Mouse (Mus musculus) liver, embryonic 14.5 days (tissue): ENCODE results near the gene Mst1. TPM values are rescaled to one million over a fixed set of nuclear protein-coding genes. Genes with fewer than 3 reads are reported as not detected.
A peak's percentile ranks its signal among the peaks of the same experiment; 100 is the strongest.

Experiments
- ATAC-seq: fragments of 200-750 bp; cut with Nextera tagmentation; 2 replicates; pipeline ENCODE4 v1.8.0; 2017; ENCODE audit warnings: moderate number of reproducible peaks, mild to moderate bottlenecking, moderate library complexity; ENCODE audit not compliant: insufficient read depth
- DNase-seq, 3 experiments: peaks; one replicate each; pipeline ENCODE4 v3.0.0-alpha.2; 2012 to 2013; ENCODE audit warnings: low read depth in 3 of 3, low spot score in 3 of 3
- H3K27ac ChIP-seq: fragments of 300-500 bp; sonication (generic); 2 replicates; pipeline ENCODE4 v1.5.1; 2014; ENCODE audit warnings: moderate library complexity, mild to moderate bottlenecking, control low read depth, inconsistent platforms
- H3K27me3 ChIP-seq: fragments of 300-500 bp; sonication (generic); 2 replicates; pipeline ENCODE4 v1.6.1; 2014; ENCODE audit warnings: mild to moderate bottlenecking, low read length, moderate library complexity; ENCODE audit not compliant: control insufficient read depth, insufficient read depth
- H3K36me3 ChIP-seq: fragments of 300-500 bp; sonication (generic); replicated peaks from 2 replicates; pipeline ENCODE4 v1.6.1; 2014; ENCODE audit warnings: low read depth; ENCODE audit not compliant: control insufficient read depth, insufficient read depth
- H3K4me1 ChIP-seq, 2 experiments: fragments of 200-500 bp in 1 of 2; fragments of 300-500 bp in 1 of 2; sonication (generic) in 1 of 2; replicated peaks; 2 replicates each; pipeline ENCODE4 v1.6.1; 2012 to 2014; ENCODE audit warnings: antibody characterized with exemption in 1 of 2, inconsistent platforms in 1 of 2, low read length in 1 of 2; ENCODE audit not compliant: control insufficient read depth in 2 of 2, insufficient read depth in 2 of 2
- H3K4me2 ChIP-seq: fragments of 300-500 bp; sonication (generic); 2 replicates; pipeline ENCODE4 v1.6.1; 2014; ENCODE audit warnings: low read depth, mild to moderate bottlenecking, control low read depth, moderate library complexity
- H3K4me3 ChIP-seq, 2 experiments: fragments of 200-500 bp in 1 of 2; fragments of 300-500 bp in 1 of 2; sonication (generic) in 1 of 2; 2 replicates each; pipeline ENCODE4 v1.5.1; 2012 to 2014; ENCODE audit warnings: low read depth in 2 of 2, low read length in 2 of 2, mild to moderate bottlenecking in 2 of 2, control low read depth in 1 of 2, inconsistent platforms in 1 of 2, moderate library complexity in 1 of 2; ENCODE audit not compliant: insufficient read depth in 1 of 2
- H3K9ac ChIP-seq: fragments of 300-500 bp; sonication (generic); replicated peaks from 2 replicates; pipeline ENCODE4 v1.6.1; 2014; ENCODE audit warnings: mild to moderate bottlenecking, control low read depth, moderate library complexity
- H3K9me3 ChIP-seq: fragments of 300-500 bp; sonication (generic); 2 replicates; pipeline ENCODE4 v1.6.1; 2016; ENCODE audit warnings: low read length, mixed read lengths; ENCODE audit not compliant: control insufficient read depth
- CTCF ChIP-seq: IDR thresholded peaks from 2 replicates; pipeline ENCODE4 v1.5.1; 2016; ENCODE audit warnings: antibody characterized with exemption, low read depth, control low read depth
- EP300 ChIP-seq: IDR thresholded peaks from 2 replicates; pipeline ENCODE4 v1.6.1; 2016; ENCODE audit warnings: antibody characterized with exemption, low read depth
- WGBS: fragments of 180-500 bp; shearing (Covaris S2); extraction: QIAGEN DNeasy Blood & Tissue Kit; methylation state at CpG from one replicate; pipeline ENCODE4 v1.1.7; 2014; ENCODE audit not compliant: insufficient replicate concordance; 5-methylcytosine and 5-hydroxymethylcytosine counted together
- polyA plus RNA-seq, 2 experiments: library from polyadenylated mRNA; depleted of rRNA in 1 of 2; stranded (reverse) in 1 of 2; unstranded in 1 of 2; fragments of >200 nt; fragmentation: Nextera tagmentation in 1 of 2; extraction: Ambion mirVana in 1 of 2; gene quantifications; 2 replicates each; pipeline versions ENCODE4 v1.2.1 to v1.2.3; 2012 to 2014

Gene Mst1
- polyA plus RNA-seq, 2 experiments = 21.0 to 24.1 TPM

- Histone ChIP-seq H3K27me3 (no peaks in the 10 kb centered on the region), H3K4me3 (no peak overlapping the region), H3K36me3 (peaks cover 79% of the 10 kb centered on the region), H3K27ac (no peak overlapping the region), H3K4me2 (no peak overlapping the region), H3K4me1 (peaks cover 5 to 18% of the 10 kb centered on the region in 2 experiments; a peak in 3 of 4 replicates), H3K9me3 (no peaks in the 10 kb centered on the region), H3K9ac (no peak overlapping the region)
- no peak for ATAC-seq
- 79% methylated on average over 7 of the region's 7 CpGs for WGBS
- no peak for DNase-seq
- TF ChIP-seq CTCF = no peak
- no peak for TF ChIP-seq EP300
Measured at GRCm38 (mm10) chr9:108073141-108073930, 6.9 kb upstream of the Mst1 start.

GRCm38 (mm10) chr9:108082549-108082948 is 2.3 kb downstream of the Mst1 start:
- Histone ChIP-seq H3K9me3 (no peaks in the 10 kb centered on the region), H3K27ac (peak overlapping the region; percentile 100), H3K4me1 (peaks cover 52 to 76% of the 10 kb centered on the region in 2 experiments), H3K4me2 (peak overlapping the region; percentile 96), H3K36me3 (peaks cover 42% of the 10 kb centered on the region), H3K27me3 (no peaks in the 10 kb centered on the region), H3K4me3 (peak overlapping the region; percentile 6 to 36), H3K9ac (peak overlapping the region; percentile 65)
- no peak for TF ChIP-seq EP300
- 0 out of 2 replicates have a peak, but pooled peaks have one; percentile 12 for TF ChIP-seq CTCF
- DNase-seq (no peak), ATAC-seq (no peak)
- 11% methylated on average over 19 of the region's 19 CpGs for WGBS

GRCm38 (mm10) chr9:108082988-108083431 is 2.8 kb downstream of the Mst1 start, which contains the start of gene Rnf123:
Rnf123 (minus strand) TSS chr9:108083346.
- Histone ChIP-seq H3K27me3 (no peaks in the 10 kb centered on the region), H3K4me2 (peak within 1 kb of the TSS; percentile 96), H3K9me3 (no peaks in the 10 kb centered on the region), H3K36me3 (peaks cover 47% of the 10 kb centered on the region), H3K4me1 (peaks cover 52 to 72% of the 10 kb centered on the region in 2 experiments), H3K4me3 (peak within 1 kb of the TSS; percentile 6 to 36), H3K27ac (peak within 1 kb of the TSS; percentile 100), H3K9ac (peak within 1 kb of the TSS; percentile 65)
- TF ChIP-seq CTCF (no peak), EP300 (peak; percentile 41; the same call in 1 of the 2 replicates)
- ATAC-seq (peak; percentile 13; the same call in 1 of the 2 replicates), DNase-seq (no peak)
- 15% methylated on average over 12 of the region's 12 CpGs for WGBS

- Histone ChIP-seq H3K27ac (peak overlapping the region; percentile 100), H3K36me3 (peaks cover 52% of the 10 kb centered on the region), H3K4me1 (peaks cover 52 to 68% of the 10 kb centered on the region in 2 experiments), H3K4me2 (peak overlapping the region; percentile 96), H3K9ac (peak overlapping the region; percentile 65), H3K27me3 (no peaks in the 10 kb centered on the region), H3K9me3 (no peaks in the 10 kb centered on the region), H3K4me3 (peak overlapping the region in 1 of 2 experiments; percentile 36; a peak in 2 of 4 replicates)
- ATAC-seq = no peak
- WGBS = 35% methylated on average over 6 of the region's 6 CpGs
- no peak for TF ChIP-seq EP300
- no peak for TF ChIP-seq CTCF
- DNase-seq = no peak
Measured at GRCm38 (mm10) chr9:108083561-108083960, 3.3 kb downstream of the Mst1 start.

GRCm38 (mm10) chr9:108085261-108085660 is 5.0 kb downstream of the Mst1 start:
- no peaks in the 10 kb centered on the region for H3K27me3 ChIP-seq
- DNase-seq (no peak), ATAC-seq (no peak)
- WGBS = 87% methylated on average over 4 of the region's 4 CpGs
- H3K36me3 ChIP-seq = peaks cover 69% of the 10 kb centered on the region
- H3K9me3 ChIP-seq = no peaks in the 10 kb centered on the region
- peak overlapping the region; percentile 96 for H3K4me2 ChIP-seq
- TF ChIP-seq EP300 (no peak), CTCF (no peak)
- H3K27ac ChIP-seq = peak overlapping the region; percentile 100
- H3K9ac ChIP-seq = peak overlapping the region; percentile 65
- H3K4me3 ChIP-seq = no peak overlapping the region
- peaks cover 52 to 61% of the 10 kb centered on the region in 2 experiments for H3K4me1 ChIP-seq
